Mouse (Mus musculus) gastrocnemius, postnatal 10 days (tissue): ENCODE measurements around the gene Esd. TPM values are rescaled to one million over a fixed set of nuclear protein-coding genes. Genes with fewer than 3 reads are reported as not detected.

Experiments
- DNase-seq: peaks from one replicate; pipeline ENCODE4 v3.0.0; 2021; ENCODE audit warnings: mixed read lengths
- long read RNA-seq, 2 experiments: library from polyadenylated mRNA; stranded (forward); transcript quantifications; one replicate each; pipeline ENCODE4 v2.0.0; 2021
- total RNA-seq, 2 experiments: library from RNA; stranded (reverse); gene quantifications; 2 replicates each; pipeline ENCODE4 v1.2.3; 2021

Gene Esd
- 100 to 1,000 TPM in 1 of 2 experiments, 10 to 100 TPM in 1; 99.5 to 108 TPM for total RNA-seq
- long read RNA-seq, experiment 1, transcript Esd-201 (9 exons, 1,988 nt), result major isoform, 71 of 80 reads
- long read RNA-seq, experiment 1, partial matches to known transcripts, result 4 of 80 reads
- long read RNA-seq, experiment 1, other reads (novel, unspliced or antisense), result 5 of 80 reads
- long read RNA-seq, experiment 2, transcript Esd-201 (9 exons, 1,988 nt), result major isoform, 70 of 77 reads
- long read RNA-seq, experiment 2, partial matches to known transcripts, result 3 of 77 reads
- long read RNA-seq, experiment 2, other reads (novel, unspliced or antisense), result 3 of 77 reads

DNA sequence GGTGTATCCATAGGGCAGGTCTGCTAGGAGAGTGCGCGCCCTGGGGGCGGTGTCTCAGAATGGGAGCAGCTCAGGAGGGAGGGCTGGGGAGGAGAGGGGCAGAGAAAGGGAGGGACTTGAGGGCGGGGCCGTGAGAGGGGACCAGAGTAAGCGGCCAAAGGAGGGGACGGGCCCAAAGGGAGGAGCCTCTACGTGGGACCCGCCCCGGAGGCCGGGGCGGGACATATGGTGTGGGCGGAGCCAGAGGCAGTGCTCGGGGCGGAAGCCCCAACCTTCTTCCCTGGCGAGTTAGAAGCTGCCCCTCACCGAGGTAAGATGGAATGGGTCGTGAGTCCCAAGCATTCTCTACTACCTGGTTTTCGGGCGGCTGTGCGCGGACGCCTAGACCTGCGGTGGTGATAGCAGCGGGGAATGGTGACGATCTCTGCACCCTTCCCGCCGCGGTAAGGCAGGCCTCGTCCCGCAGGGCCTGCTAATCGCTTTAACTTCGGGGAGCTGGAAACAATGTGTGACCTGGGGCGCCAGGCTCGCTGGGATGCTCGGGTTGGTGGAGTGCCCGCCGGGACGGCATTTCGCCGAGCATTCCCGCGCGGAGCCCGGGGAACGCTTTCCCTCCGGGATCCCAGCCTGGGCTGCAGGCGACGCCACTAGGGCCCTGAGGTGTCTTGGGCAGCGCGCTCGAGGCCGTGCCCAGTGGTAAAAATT, at the start of gene Esd:
Gene Esd, plus strand, starts transcription at position 219 of the 705 bp plus-strand sequence.
- DNase-seq, result peak; percentile 90

DNA sequence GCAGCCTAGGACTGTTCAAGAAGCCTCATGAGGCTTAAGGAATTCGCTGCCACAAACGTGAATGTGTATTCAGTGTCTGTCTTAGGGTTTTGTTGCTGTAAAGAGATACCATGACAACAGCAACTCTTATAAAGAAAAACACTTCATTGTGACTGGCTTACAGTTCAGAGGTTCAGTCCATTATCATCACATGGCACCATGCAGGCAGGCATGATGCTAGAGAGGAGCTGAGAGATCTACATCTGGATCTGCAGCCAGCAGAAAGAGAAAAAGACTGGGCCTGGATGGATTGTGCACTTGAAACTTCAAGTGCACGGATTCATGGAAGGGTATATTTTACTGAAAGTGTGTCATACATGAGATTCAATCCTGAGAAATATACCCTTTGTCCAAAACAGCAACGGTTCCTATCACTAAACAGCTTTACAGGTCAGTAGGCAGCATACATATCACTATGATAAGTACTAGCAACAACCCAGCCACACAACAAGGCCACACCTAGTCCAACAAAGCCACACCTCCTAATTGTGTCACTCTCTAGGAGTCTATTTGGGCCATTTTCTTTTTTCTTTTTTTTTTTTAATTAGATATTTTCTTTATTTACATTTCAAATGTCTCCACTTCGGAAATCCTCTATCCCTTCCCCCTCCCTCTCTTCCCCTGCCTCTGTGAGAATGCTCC, 47.7 kb upstream of the Esd start:
- no peak for DNase-seq

DNA sequence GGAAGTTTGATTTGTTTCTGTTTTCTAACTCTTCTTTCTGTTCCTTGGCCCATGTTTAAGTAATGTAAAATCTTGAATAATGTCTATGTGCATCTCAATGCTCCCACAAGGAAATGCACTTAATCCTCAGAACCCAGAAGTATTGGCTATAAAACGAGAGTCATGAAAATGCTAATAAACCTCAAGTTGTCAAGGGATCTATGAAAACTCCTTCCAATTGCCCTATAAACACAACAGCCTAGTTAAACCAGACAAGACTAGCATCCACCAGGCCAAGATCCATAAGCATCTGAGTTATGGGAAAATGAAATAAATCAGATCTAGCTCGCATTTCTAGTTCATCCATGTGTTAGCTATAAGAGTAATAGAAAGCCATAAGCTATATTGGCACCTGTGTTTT, 40.1 kb upstream of the Esd start:
- no peak for DNase-seq

DNA sequence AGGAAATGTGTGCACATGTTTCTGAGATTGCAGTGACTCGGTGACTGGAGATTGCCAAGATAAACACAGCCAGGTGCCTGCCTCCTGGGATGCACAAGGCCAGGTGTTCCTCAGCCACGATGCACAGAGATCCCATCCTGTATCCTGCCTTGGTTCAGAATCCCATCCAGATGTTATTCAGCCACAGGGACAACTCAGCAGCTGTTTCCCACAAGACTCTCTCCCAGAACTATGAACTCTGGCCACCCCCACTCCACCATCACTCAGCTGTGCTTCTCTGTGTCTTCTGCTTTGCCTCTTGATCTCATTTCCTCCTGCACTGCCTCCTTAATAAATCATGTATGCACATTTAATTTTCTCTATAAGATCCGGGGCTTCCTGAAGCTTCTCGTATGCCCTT, 35.3 kb upstream of the Esd start:
- no peak for DNase-seq

DNA sequence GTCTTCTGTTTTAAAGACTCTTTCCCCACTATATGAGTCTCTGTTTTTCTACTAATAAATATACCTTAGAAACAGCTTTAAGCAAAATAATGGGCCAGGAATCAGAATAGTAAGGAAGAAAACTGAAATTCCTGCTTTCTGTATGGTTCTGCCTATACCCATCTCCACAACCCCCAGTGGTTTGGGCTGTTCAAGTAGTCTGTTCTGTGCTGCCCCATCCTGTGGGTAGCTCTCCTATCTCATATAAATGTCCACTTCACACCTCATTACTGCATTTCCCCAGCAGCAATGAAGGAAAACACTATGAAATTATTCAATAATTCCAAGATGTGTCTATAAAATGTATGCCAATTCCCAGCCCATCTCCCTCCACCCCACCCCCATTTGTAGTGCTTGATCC, 34.7 kb upstream of the Esd start:
- DNase-seq, result no peak

DNA sequence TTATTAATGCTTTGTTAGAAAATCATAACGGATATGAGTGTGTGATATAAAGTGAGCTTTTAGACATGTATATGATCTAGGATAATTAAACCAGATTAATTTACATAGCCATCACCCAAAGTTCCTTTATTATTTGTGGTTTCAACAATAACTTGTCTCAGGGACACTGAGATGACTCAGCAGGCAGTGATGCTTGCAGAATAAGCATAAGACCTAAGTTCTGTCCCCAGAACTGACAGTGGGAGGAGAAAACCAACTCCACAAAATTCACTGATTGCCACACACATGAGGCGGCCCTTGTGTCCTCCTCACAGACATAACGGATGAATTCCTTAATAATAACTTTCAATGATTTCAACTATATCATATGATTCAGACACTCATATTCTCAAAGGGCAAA, 32.9 kb upstream of the Esd start:
- no peak for DNase-seq

DNA sequence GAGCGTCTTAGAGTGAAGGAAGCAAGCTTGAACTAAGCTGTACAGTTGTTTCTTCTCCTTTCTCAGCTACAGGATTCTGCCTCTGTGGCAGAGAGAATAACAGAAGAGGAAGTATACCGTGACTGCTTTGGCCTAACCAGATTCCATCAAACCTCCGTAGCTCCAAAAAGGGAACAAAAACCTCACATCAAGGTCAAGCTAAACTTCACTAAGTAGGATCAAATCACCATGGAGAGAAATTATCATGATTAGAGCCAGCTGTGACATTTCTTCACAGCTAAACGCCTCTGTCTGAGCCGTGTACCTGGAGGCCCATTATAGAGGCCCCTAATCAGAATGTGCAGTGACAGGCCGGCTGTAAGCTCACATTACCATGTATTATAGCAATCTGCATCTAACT, 28.2 kb upstream of the Esd start:
- DNase-seq, result no peak

DNA sequence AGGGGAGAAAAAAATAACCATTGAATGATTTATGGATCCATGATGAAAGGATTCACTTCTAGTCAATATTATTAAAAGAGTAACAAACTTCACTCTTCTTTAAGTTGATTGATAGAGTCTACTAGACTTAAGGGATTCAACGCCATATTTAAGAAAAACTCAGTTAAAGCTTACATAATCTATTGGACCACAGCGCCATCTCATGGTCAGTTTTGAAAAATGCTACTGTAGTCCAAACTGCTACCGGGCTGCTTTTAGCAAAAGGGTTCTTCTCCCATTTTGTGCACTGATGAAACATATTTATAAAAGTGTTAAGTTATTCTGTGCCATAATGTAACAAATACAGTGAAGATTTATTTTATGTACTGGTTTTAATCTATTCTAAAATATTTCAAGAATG, 23.0 kb upstream of the Esd start:
- peak; percentile 17 for DNase-seq

DNA sequence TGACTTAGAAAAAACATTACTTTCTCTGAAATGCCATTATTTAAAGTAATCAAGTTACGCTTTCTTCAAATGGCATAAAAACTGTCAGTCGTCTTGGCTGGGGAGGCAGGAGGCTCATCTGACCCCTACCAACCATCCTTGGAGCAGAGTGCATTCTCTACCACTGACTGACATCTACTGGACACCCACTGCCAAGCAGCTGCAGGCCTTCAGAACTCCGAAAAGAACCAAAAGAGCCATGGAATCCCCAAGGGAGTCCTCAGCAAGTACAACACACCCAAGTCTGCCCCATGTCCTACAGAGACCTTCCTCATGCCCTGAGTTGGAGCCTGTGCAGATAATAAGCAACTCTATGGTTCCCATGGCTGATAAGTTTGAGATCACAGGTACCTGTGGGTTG, 8.6 kb upstream of the Esd start:
- DNase-seq, result no peak

DNA sequence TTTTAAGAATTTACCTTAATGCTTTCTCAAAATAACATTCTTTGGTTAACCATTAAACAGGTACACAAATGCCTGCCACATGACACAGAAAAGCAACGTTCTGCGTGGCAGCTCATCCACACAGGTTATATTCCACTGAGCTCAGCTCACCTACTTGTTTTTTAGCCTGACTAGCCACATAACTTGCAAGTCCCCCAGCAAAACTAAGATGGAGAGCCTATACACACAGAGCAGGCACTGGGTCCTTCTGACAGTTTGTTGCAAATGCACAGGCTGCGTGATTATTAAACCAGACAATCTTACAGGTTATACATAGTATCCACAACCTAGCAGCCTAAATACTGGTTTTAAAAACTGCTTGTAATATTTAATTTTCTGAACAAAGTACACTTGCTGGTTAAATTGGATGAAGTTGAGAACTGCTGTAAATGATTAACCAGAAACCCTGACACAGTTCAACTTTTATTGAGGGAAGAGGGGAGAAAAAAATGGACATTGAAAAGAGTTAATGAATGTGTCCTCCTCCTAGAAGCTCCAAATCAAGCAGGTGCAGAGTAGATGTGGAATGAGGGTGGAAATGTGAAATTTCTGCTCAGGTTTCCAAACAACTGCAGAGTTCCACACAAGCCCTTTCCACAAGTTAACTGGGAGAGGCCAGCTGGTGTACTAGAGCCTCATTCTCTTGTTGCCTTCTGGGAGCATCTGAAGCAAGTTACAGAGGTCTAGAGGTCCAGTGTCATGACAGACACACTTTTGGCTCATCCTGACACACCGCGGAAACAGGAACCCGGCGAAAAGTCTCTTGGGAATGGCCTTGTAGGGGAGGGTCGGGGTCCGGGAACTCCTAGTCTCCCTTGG, 647 bp upstream of the Esd start:
- DNase-seq, result no peak

DNA sequence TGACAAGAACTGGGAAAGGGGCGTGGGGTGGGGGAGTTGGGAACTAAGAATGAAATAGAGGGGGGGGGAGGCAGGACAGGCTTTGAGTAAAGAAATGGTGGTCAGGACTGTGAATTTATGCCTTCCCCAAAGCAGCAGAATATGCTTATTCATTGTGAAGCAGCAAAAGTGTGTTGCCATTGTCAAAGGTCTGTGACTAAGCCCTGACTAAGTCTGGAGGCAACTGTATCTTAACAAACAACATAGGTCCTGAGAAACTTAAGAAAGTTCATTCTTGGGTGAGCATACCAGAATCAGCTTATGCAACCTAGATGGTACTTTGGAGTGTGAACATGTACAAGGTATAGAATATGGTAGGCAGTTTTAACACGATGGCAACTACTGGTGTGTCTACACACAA, 1.3 kb downstream of the Esd start:
- no peak for DNase-seq

DNA sequence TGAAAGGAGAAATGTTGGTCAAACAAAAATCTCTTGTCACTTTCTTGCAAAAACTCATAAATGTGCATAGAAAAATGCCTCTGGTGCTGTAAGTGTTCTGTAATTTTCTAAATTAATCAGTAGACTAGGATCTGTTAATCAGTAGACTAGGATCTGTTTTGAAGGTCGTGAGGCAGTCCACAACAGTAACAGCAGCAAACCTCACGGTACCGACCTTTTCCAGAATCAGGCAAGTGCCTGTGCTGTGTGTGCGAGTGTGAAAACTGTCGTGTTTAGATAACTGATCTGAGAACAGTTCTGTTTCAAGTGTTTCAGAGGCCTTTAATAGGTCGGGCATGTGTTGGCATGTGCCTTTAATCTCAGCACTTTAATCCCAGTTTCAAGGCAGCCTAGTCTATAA, 3.4 kb downstream of the Esd start:
- DNase-seq, result no peak

DNA sequence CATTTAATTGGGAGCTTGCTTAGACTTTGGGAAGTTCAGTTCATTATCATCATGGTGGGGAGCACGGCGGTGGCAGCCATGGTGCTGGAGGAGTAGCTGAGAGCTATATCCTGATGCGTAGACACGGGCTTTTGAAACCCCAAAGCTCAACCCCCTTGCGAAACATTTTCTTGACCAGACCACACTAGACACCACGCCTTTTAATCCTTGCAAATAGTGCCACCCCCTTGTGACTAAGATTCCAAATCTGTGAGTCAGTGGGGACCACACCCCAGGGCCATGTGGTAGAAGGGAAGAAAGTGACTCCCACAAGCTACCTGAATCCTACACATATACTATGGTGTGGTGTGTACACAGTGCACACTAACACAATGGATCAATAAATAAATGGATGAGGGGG, 4.8 kb downstream of the Esd start:
- no peak for DNase-seq

DNA sequence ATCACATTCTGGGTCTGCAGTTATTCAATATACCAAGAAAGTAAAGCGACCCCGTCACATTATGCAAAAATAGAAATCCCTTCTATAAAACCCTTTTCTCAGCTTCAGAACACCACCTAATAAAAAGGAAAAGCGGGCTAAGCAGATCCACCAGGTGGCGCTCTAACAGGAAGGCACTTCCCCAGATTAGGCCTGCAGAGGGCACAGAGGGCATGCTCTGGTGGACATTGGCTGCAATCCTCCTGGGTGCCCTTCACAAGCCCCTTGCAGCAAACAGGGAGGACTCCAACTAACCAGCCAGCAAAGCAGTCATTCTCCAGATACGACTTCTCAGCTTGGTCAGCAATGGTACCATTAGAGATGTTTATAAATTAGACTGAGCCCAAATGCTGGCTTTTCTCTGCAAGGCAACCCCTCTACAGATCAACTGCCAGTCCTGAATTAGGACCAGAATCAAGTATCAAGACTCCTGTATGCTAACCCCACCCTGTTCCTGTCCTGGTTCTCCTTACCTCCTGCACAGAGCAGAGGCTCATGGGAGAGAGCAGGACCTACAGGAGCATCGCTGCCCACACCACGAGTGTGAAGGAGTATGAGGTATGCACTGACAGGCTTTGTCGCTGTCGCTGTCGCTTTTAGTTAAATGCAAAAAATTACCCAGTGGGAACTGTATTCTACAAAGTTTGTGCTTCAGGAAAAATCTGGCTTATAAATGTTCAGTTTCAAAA, 32.3 kb downstream of the Esd start:
- DNase-seq, result peak; percentile 85

DNA sequence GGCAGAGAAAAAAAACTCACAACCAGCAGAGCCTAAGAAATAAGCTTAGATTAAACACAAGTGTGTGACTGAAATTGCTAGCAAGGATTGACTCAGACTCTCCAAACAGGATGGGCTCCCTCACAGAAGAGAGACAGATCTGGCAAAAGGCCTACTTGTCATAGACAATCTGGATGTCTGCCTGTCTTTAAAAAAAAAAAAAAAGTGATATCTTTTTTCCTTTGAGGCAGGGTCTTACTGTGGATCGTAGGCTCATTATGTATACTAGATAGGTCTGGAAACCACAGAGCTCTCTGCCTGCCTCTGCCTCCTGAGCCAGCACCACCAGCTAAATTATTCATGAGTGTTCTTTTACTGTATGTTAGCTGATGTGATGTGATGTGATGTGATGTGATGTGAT, 35.8 kb downstream of the Esd start:
- DNase-seq, result no peak

DNA sequence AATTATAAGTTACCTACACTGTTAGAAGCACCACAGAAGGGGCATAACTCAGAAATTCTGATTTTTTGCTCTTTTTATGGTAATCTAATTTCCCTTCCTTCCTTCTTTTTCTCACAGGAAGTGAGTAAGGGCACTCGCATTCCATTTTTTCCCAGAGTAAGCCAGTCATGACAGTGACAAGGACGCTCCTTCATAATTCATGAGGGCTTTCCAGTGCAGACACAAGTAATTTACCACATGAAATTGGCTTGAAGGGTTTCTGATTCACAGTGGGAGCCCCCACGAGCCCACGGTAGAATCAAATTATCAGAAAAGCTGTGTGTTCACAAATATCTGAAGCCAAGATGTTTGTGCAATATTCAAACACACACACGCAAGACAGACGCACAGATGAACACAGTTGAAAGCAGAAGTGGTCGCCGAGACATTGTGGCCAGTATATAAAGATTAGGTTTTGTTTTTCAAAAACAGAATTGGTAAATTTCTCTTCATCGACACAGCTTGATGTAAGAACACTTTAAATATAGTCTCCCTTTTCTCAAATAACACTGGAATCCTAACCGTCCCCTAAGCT, 42.0 kb downstream of the Esd start:
- DNase-seq, result no peak

DNA sequence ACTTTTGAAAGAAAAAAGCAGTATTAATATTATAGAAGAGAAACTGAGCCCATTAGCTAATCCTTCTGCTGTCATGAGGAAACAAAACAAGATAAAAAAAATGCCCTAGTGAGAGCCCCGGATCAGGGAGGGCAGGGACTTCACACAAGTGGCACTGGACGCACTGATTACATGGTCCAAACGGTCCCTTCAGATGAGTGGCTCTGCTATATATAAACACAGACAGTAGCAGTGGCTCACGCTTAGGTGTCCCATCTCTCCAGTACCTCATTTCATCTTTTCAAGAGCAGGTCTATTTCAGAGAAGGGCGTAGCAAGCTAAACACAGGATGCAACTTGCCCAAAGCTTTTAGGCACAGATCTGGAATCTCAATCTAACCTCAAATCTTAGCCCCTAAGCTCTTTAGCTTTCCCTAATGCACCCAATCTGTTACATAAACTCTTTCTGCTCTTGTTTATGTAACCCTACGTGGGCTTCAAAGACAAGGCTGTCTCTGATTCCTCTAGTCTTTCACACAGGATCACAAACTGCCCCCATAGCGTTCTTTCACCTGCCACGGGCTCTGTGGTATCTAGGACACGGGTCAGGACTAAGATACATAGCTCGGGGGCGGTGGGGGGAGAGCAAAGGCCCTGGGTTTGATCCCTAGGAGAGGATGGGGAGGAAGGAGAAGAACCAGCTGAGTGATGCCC, 52.3 kb downstream of the Esd start:
- no peak for DNase-seq

DNA sequence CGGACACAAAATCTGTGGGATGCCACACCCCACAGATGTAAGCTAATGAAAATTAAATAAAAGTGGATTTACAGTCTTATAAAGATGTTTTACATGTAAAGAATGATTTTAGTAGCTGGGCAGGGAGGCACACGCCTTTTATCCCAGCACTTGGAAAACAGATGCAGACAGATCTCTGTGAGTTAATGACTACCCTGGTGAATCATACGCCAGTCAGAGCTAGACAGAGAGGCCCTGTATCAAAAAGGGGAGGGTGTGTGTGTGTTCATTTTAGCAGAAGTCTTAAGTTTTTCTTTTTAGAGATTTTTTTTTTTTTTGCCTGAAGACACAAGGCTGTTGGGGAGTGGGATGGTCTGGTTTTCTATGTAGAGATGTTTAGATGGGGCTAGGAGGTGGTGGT, 55.6 kb downstream of the Esd start:
- DNase-seq, result no peak

DNA sequence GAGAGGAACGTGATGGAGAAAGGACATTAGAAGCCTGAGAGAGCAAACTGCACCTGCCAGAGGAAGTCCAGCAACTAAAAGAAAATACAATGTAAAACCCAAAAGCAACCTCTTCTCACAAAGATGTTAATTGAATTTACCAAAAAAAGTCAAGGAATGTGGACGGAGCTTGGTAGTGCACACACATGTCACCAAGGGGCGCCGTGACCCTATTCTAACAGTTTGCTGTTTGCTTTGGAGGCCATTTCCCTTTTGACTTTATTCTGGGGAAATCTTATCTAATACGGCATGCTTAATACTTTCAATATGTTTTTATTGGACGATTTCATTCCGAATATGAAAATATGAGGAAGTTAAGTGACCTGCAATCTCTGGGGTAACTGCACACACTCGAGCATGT, 56.7 kb downstream of the Esd start:
- peak; percentile 36 for DNase-seq

DNA sequence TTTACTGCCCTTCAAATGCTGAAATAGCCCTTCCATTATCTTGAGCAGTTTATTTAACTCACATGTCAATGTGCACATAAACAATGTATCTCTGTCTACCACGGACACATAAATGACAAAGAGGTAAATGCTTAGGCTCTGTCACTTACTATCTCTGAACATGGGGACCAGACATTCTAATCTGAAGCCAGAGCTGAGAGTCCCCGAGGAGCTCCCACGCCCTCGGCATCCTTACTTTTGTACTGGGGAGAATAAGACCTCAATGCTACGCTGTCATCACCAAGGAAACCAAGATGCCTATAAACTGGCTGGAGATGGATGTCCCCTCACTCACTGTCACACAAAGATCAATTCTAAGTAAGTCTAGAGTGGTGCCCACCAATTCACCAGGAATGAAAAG, 58.4 kb downstream of the Esd start:
- no peak for DNase-seq

DNA sequence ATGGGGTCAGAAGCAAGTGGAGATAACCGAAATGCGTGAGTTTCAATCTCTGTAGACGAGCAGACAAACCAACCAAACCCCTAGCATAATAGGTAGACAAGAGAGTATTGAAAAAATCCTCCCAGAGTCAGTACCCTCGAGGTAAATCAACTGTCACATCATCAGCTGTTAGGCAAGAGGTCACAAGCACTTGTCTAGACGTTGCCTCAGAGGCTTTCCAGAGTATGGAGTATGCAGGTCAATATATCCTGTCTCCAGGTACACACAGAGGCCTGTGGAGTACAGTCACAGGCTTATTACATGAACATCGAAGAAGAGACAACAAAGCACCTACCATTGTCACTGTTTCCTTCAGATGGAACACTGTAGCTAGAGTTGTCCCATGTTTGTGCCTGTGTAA, 60.7 kb downstream of the Esd start:
- no peak for DNase-seq
